Mouse (Mus musculus): ENCODE measurements at regions not wholly inside any gene's neighbourhood (a gene's known extent, or its start where the extent isn't known, plus 50 kb on each side); places are given as distances from the start of the nearest gene placed in this dataset.
"Not testable (repeated sequence)": the region's sequence is repeated elsewhere in the genome, so short reads cannot be mapped to it uniquely, and the experiment has no call there.

DNA sequence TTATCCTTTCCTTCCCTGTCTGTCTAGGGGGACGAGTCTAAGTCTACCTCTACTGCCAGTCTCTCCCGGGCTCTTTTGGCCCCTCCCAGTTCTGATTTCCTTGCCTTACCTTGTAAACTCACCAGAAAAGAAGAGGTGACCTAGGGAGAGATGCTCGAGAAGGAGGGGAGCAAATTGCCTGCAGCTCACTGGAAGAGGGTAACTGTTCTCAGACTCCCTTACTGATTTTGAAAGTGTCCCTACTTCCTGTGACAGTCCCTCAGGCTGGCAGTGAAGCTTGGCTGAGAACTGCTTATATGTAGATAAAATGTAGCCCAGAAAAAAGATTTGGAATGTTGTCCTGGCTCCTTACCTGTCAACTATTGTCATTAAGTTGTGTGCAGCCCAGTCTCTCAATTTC, 180.6 kb upstream of the Tab2 start:
- no peak for DNase-seq (ENCODE audit: low read depth)

DNA sequence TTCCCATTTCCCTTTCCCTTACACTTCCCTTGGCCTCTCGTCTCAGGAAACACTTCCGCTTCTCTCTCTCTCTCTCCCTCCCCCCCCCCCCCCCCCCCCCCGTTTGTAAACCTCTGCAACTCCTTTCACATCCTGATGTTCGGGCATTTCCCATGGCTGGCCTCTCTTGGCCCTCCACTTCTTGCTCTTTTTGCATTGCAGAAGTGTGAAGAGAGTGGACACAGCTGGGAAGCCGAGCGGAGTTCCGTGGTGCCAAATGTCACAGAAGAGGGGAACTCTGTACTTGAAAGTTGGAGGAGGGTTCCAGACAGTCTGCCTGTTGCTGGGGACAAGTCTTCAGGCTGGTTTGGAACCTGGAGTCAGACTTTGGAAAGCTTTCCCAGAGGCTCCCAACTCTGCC, 179.2 kb upstream of the Tab2 start:
- no peak for DNase-seq (ENCODE audit: low read depth)

DNA sequence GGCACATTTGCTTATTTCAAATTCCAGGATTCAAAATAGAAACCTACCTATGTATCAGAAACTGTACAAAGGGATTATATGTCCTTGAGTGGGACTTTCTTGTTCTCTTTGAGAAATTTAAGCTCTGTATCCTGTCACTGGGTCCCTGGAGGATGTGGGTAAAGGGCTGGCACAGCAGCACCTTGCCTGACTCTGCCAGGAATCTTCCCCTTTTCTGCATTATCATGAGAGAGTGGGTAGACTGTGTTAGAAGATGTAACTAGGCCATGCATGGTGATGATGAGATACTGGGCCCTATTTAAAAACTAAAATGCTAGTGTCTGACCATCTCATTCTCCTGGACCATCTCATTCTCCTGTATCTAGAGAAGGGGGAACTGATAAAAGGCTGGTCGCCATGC, 178.4 kb upstream of the Tab2 start:
- DNase-seq (ENCODE audit: low read depth) = no peak

- DNase-seq (ENCODE audit: low read depth) = peak; percentile 17
Observed at GRCm38 (mm10) chr10:8133451-8133952, 177.5 kb upstream of the Tab2 start.

- no peak for DNase-seq (ENCODE audit: low read depth)
Observed at GRCm38 (mm10) chr10:8132795-8133194, 176.8 kb upstream of the Tab2 start.

DNA sequence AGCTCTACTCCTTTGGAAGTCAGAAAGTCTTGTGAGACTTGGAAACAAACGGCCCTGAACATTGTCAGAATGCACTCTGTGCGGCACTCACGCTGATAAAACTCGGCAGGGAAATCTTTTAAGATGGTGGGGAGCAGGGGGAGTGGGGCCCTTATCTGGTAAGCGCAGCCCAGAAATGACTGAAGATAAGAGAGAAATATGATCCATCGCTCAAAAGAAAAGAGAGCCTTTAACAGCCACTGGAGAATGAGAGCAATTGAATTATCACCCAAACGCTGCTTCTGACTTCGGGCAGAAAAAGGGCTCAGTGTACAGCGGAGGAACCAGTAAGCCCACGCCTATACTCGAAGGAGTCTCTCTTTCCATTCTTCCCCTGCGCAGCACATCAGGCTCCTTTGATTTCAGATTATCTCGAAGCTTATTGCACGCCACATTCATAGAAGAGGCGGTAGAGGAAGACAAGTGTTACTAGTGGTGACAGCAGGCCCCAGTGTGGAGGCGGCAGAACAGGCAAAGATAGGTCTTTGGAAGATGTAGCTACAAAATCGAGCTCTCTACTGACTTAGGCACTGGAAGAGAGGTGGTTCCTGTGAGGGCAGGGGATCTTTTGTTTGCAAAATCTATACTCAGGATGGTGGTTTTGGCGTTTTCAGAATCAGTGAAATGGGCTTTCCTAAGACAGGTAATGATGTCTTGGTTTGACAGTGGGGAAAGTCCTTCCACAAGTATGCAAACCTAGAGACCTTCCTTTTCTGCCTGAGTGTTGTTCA, 174.6 kb upstream of the Tab2 start:
- no peak for DNase-seq (ENCODE audit: low read depth)

DNA sequence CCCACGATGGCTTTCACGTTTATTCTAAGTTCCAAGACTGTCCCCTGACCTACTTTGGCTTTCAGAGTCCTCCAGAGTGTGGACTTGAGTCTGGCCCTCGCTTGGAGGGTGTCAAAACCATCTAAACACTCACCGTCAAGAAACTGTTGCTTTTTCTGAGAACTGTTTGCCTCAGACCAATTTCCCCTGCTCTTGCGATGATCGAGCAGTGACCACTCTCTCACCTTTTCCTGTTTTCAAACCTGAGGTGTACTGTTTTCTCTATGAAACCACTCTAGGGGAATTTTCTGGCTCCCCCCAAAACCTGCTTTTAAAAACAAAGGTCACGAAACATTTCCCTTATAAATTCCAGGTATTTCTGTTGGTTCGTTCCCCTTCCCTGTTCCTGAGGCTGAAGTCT, 174.0 kb upstream of the Tab2 start:
- no peak for DNase-seq (ENCODE audit: low read depth)

- DNase-seq (ENCODE audit: low read depth) = no peak
Observed at GRCm38 (mm10) chr10:8124124-8124523, 168.1 kb upstream of the Tab2 start.

GRCm38 (mm10) chr10:8121895-8122294, 165.9 kb upstream of the Tab2 start:
- DNase-seq (ENCODE audit: low read depth) = no peak

DNA sequence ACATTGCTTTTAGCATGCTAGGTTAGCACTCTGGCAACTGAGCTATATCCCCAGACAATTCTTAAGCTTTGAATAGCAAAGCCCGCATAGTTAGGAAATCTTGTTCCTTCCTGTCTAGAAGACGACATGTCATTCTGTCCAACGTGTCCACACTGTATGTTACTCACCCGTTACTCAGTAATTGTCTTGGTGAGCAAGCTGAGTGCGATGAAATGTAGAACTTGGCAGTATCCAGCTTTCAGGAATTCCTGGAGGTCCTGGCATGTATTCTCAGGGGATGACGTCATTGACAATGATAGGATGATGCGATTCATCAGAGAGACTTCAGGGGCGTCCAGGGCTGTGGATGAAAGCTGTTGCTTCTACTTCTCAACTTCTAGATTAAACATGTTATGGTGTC, 160.8 kb upstream of the Tab2 start:
- peak; percentile 52 for DNase-seq (ENCODE audit: low read depth)

DNA sequence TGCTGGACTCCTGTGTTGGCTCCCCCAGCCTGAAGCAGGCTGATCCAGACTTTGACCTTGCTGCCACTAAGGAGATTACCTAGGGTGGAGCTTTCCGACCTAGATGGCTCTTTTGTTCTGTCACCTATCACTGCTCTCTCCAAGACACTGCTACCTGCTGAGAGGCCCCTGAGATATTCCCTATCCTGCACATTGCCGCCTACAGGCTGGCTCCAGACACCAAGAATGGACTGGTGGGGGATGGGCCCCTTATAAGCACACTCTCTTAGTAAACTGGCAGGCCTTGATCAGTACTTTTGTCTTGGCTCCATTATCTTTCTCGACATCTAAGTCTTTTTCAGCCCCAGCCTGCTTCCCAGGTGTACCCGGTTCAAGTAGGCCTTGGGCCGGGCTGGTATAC, 158.9 kb upstream of the Tab2 start:
- not testable (repeated sequence) for DNase-seq (ENCODE audit: low read depth)

- no peak for DNase-seq (ENCODE audit: low read depth)
Observed at GRCm38 (mm10) chr10:8114530-8114929, 158.5 kb upstream of the Tab2 start.

DNA sequence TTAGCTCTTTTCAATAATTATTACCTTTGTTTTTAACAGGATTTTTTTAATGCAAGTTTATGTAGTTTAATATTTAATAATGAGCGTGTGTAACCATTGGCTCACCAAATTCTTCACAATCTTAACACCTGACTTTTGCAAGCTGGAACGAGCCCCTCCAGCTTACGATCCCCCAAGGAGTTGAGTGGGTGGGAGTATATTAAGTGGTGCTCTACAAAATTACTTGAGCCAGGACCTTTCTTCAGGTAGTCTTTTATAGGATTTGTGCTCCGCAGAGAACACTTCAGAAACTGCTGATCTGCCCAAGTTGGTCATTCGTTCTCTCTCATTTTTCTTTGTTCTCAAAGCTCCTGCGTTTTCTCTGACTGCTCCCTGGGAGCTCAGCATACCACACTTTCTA, 144.5 kb upstream of the Tab2 start:
- DNase-seq (ENCODE audit: low read depth) = no peak

DNA sequence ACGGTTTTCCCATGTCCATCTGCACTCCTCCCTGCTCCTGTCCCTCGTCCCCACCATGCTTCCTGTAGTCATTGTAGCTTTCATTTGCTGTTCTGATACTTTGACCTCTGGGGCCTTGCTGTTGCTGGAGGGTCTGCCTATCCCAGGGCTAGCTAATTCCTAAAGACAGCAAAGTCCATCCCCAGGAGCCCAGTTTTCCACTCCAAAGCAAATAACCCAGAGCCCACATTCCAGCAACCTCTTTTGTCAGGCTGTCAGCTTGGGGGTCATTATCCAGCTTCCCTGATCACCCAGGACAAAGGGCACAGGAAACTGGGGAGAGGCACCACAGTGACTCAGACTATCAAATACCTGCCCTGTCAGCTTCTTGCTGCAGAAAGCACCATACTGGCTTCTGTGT, 139.9 kb upstream of the Tab2 start:
- no peak for DNase-seq (ENCODE audit: low read depth)

- DNase-seq (ENCODE audit: low read depth) = no peak
Observed at GRCm38 (mm10) chr10:8095206-8095605, 139.2 kb upstream of the Tab2 start.

- DNase-seq (ENCODE audit: low read depth) = no peak
Observed at GRCm38 (mm10) chr10:8091871-8092552, 136.0 kb upstream of the Tab2 start.

GRCm38 (mm10) chr10:8089296-8089695, 133.3 kb upstream of the Tab2 start:
- no peak for DNase-seq (ENCODE audit: low read depth)

GRCm38 (mm10) chr10:8088737-8089136, 132.7 kb upstream of the Tab2 start:
- DNase-seq (ENCODE audit: low read depth) = no peak

GRCm38 (mm10) chr10:8088321-8088720, 132.3 kb upstream of the Tab2 start:
- DNase-seq (ENCODE audit: low read depth) = no peak

GRCm38 (mm10) chr10:8087106-8087505, 131.1 kb upstream of the Tab2 start:
- DNase-seq (ENCODE audit: low read depth) = no peak

DNA sequence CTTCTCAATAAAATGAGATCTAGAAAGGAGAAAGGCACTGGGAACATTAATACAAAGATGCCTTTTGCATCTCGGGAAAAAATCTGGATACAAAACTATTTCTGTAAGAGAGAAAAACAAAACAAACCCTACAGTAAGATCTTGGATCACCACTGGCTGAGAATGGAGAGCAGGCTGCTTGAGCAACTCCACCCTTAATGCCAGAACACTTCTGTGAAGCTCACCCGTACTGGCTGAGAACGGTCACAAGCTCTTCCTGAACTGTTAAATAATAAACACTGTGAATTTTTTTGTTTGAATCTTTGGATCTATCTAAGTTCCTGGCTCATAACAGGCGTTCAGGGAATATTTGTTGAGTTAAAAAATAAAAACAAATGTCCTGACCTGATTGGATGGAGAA, 130.4 kb upstream of the Tab2 start:
- DNase-seq (ENCODE audit: low read depth) = no peak

- no peak for DNase-seq (ENCODE audit: low read depth)
Observed at GRCm38 (mm10) chr10:8077904-8078811, 122.1 kb upstream of the Tab2 start.

- no peak for DNase-seq (ENCODE audit: low read depth)
Observed at GRCm38 (mm10) chr10:8072463-8072862, 116.4 kb upstream of the Tab2 start.

Measured in NIH3T3 (cell line).